ENCODE assay signal across 13 mouse cellular contexts in genomic region chr7:143713421-143713820, GRCm38 (mm10). TPM values are rescaled to one million over a fixed set of nuclear protein-coding genes. Genes with fewer than 3 reads are reported as not detected.
A peak's percentile ranks its signal among the peaks of the same experiment; 100 is the strongest.
DNase-seq lines count a peak whose midpoint lies in the region; ATAC-seq and TF ChIP-seq lines count a peak whose summit lies in the region.
"Had no signal": no experiment of that assay in that cellular context is flagged by ENCODE, and none has a peak within 500 bp of the region (broad histone marks: within the 10 kb centered on the region; RNA-seq: fewer than 3 reads in every experiment).

No protein-coding gene starts in this region.

- H3K36me3 ChIP-seq in lung, postnatal 0 days (ENCODE audit: insufficient read depth, low read length) = peaks cover 7% of the 10 kb centered on the region

- ATAC-seq in lung, postnatal 0 days = no peak
- ATAC-seq in granulocyte monocyte progenitor cell, adult 5-6 weeks (replicated peaks; ENCODE audit: poor library complexity, severe bottlenecking) = peak; percentile 56
- peak; percentile 42 for ATAC-seq in neutrophil, adult 5-6 weeks (ENCODE audit: extremely low read depth, insufficient number of reproducible peaks, low FRiP score, poor library complexity, severe bottlenecking)
- ATAC-seq: midbrain, embryonic 16.5 days had no signal

- no peak overlapping the region for H3K9ac ChIP-seq in lung, postnatal 0 days (replicated peaks; ENCODE audit: low read depth)

- no peak for TF ChIP-seq CTCF in lung, postnatal 0 days (IDR thresholded peaks at IDR 0.05)
- no peak for TF ChIP-seq CTCF in layer of hippocampus, adult 2 months (conservative IDR thresholded peaks at IDR 0.05)

- H3K4me2 ChIP-seq in lung, postnatal 0 days (replicated peaks; ENCODE audit: low read depth, low read length) = no peak overlapping the region
- H3K4me2 ChIP-seq: heart, embryonic 11.5 days had no signal

- DNase-seq in lung, postnatal 0 days (ENCODE audit: low spot score) = no peak
- no peak for DNase-seq in lung, postnatal 25 days (ENCODE audit: low spot score)
- DNase-seq in CD8-positive naive resting alpha-beta T cell, adult 2 months (ENCODE audit: low read depth in 2 of 2, low spot score in 2 of 2) = peak; percentile 19 to 25
- no peak for DNase-seq in layer of hippocampus, adult 2 months (ENCODE audit: low spot score in 2 of 2)
- DNase-seq in layer of hippocampus, adult 9-11 months = no peak
- DNase-seq: kidney, adult 9 months had no signal

- TF ChIP-seq EP300 in lung, postnatal 0 days (IDR thresholded peaks at IDR 0.05) = no peak

- 66% methylated on average over 4 of the region's 4 CpGs for WGBS in lung, postnatal 0 days

- H3K27me3 ChIP-seq in lung, postnatal 0 days (replicated peaks; ENCODE audit: insufficient read depth, low read length) = no peaks in the 10 kb centered on the region

- no peaks in the 10 kb centered on the region for H3K9me3 ChIP-seq in lung, postnatal 0 days (ENCODE audit: low read length)

- H3K4me3 ChIP-seq in lung, postnatal 0 days (ENCODE audit: low read depth, low read length) = no peak overlapping the region
- H3K4me3 ChIP-seq in layer of hippocampus, adult 2 months = no peak overlapping the region

- H3K4me1 ChIP-seq in lung, postnatal 0 days (ENCODE audit: insufficient read depth, low read depth, low read length) = peaks cover 17% of the 10 kb centered on the region; the same call in 1 of the 2 replicates

- peak overlapping the region; percentile 32 for H3K27ac ChIP-seq in lung, postnatal 0 days (ENCODE audit: low read length)
- no peak overlapping the region for H3K27ac ChIP-seq in layer of hippocampus, adult 2 months

RNA-seq across cellular contexts. Expression of gene Tnfrsf23, which starts 27.7 kb away (rescaled TPM):
- polyA plus RNA-seq in lung, postnatal 0 days (2015; fragmentation: Nextera tagmentation; extraction: Ambion mirVana) = 2.2 and 3.0 TPM in 2 replicates
- 1.2 and 2.8 TPM in 2 replicates for total RNA-seq in granulocyte monocyte progenitor cell, adult 5-6 weeks (2014; fragmentation: Nextera tagmentation)
- 0.72 and 1.7 TPM in 2 replicates for total RNA-seq in granulocyte monocyte progenitor cell, adult 5-6 weeks (2017)
- 8.6 and 10.1 TPM in 2 replicates for total RNA-seq in neutrophil, adult 5-6 weeks (2017)
- 1 to 10 TPM; 1.3 to 1.6 TPM for total RNA-seq in layer of hippocampus, adult 2 months (2021)

RNA-seq across cellular contexts. Expression of gene Osbpl5, which starts 43.4 kb away (rescaled TPM):
- 47.6 and 56.8 TPM in 2 replicates for polyA plus RNA-seq in lung, postnatal 0 days (2015; fragmentation: Nextera tagmentation; extraction: Ambion mirVana)
- total RNA-seq in granulocyte monocyte progenitor cell, adult 5-6 weeks (2014; fragmentation: Nextera tagmentation) = 3.9 and 5.2 TPM in 2 replicates
- total RNA-seq in granulocyte monocyte progenitor cell, adult 5-6 weeks (2017) = 7.5 and 16.6 TPM in 2 replicates
- 27.0 and 36.1 TPM in 2 replicates for total RNA-seq in neutrophil, adult 5-6 weeks (2017)
- 10 to 100 TPM; 18.0 to 24.4 TPM for total RNA-seq in layer of hippocampus, adult 2 months (2021)

RNA-seq across cellular contexts. Expression of gene Mrgprg, which starts 53.4 kb away (rescaled TPM):
- polyA plus RNA-seq in lung, postnatal 0 days (2015; fragmentation: Nextera tagmentation; extraction: Ambion mirVana) = not detected in 2 replicates
- not detected in 2 replicates for total RNA-seq in granulocyte monocyte progenitor cell, adult 5-6 weeks (2014; fragmentation: Nextera tagmentation)
- not detected in 2 replicates for total RNA-seq in granulocyte monocyte progenitor cell, adult 5-6 weeks (2017)
- total RNA-seq in neutrophil, adult 5-6 weeks (2017) = not detected in 2 replicates
- total RNA-seq in layer of hippocampus, adult 2 months (2021) = not detected
- total RNA-seq: layer of hippocampus, postnatal 25 days had no signal
- polyA plus RNA-seq: heart, embryonic 11.5 days; liver, embryonic 16.5 days; midbrain, embryonic 16.5 days; stomach, embryonic 14.5 days had no signal

Comparison
In these comparisons a context has a peak if more than half of its experiments do, and no peak if none do; other contexts are left out.
1. DNase-seq: peak in CD8-positive naive resting alpha-beta T cell, adult 2 months (2 of 2); none in lung, postnatal 0 days (single experiment), lung, postnatal 25 days (single experiment), layer of hippocampus, adult 2 months (0 of 2) and layer of hippocampus, adult 9-11 months (single experiment).